Mouse (Mus musculus) hindbrain, postnatal 0 days (tissue): ENCODE data around the gene Noxo1. TPM values are rescaled to one million over a fixed set of nuclear protein-coding genes. Genes with fewer than 3 reads are reported as not detected.
"Not testable (repeated sequence)": the region's sequence is repeated elsewhere in the genome, so short reads cannot be mapped to it uniquely, and the experiment has no call there.

Source experiments
- ATAC-seq: fragments of 200-750 bp; cut with Nextera tagmentation; 2 replicates; pipeline ENCODE4 v1.8.0; 2017; ENCODE audit warnings: mild to moderate bottlenecking, moderate TSS enrichment, moderate library complexity
- DNase-seq: peaks from one replicate; pipeline ENCODE4 v3.0.0-alpha.2; 2015; ENCODE audit warnings: low spot score
- H3K27ac ChIP-seq: fragments of 300-500 bp; sonication (generic); 2 replicates; pipeline ENCODE4 v1.5.1; 2014; ENCODE audit warnings: mild to moderate bottlenecking
- H3K27me3 ChIP-seq: fragments of 300-500 bp; sonication (generic); 2 replicates; pipeline ENCODE4 v1.6.1; 2014; ENCODE audit warnings: low read length, mixed read lengths; ENCODE audit not compliant: insufficient read depth
- H3K36me3 ChIP-seq: fragments of 300-500 bp; sonication (generic); 2 replicates; pipeline ENCODE4 v1.6.1; 2014; ENCODE audit warnings: low read length, mixed read lengths; ENCODE audit not compliant: insufficient read depth
- H3K4me1 ChIP-seq: fragments of 300-500 bp; sonication (generic); 2 replicates; pipeline ENCODE4 v1.6.1; 2014; ENCODE audit warnings: antibody characterized with exemption, low read length, mixed read lengths; ENCODE audit not compliant: insufficient read depth
- H3K4me2 ChIP-seq: fragments of 300-500 bp; sonication (generic); 2 replicates; pipeline ENCODE4 v1.6.1; 2014; ENCODE audit warnings: low read depth, mild to moderate bottlenecking, low read length, moderate library complexity, mixed read lengths
- H3K4me3 ChIP-seq: fragments of 300-500 bp; sonication (generic); 2 replicates; pipeline ENCODE4 v1.5.1; 2014; ENCODE audit warnings: low read length
- H3K9ac ChIP-seq: fragments of 300-500 bp; sonication (generic); replicated peaks from 2 replicates; pipeline ENCODE4 v1.6.1; 2014; ENCODE audit warnings: mild to moderate bottlenecking, low read length, moderate library complexity, mixed read lengths
- H3K9me3 ChIP-seq: fragments of 300-500 bp; sonication (generic); 2 replicates; pipeline ENCODE4 v1.6.1; 2016; ENCODE audit warnings: low read length, mixed read lengths
- CTCF ChIP-seq: IDR thresholded peaks from 2 replicates; pipeline ENCODE4 v1.5.1; 2016; ENCODE audit warnings: antibody characterized with exemption, control low read depth, low read depth
- WGBS: fragments of 180-500 bp; shearing (Covaris S2); extraction: QIAGEN DNeasy Blood & Tissue Kit; methylation state at CpG from one replicate; pipeline ENCODE4 v1.1.7; 2014; 5-methylcytosine and 5-hydroxymethylcytosine counted together
- polyA plus RNA-seq: library from polyadenylated mRNA; unstranded; fragments of >200 nt; fragmentation: Nextera tagmentation; extraction: Ambion mirVana; gene quantifications from 2 replicates; pipeline ENCODE4 v1.2.1, GENCODE M21; 2015
- total RNA-seq: library from RNA; depleted of rRNA; stranded (reverse); fragments of >200 nt; gene quantifications from 2 replicates; pipeline ENCODE4 v1.2.3, GENCODE M21; 2014

The Noxo1 gene
- total and polyA plus RNA-seq, 2 experiments from 2014 or later: 1.4 to 6.1 TPM

- not testable (repeated sequence) for H3K9ac ChIP-seq, H3K4me1 ChIP-seq, H3K27ac ChIP-seq, ATAC-seq, H3K9me3 ChIP-seq, H3K27me3 ChIP-seq, DNase-seq
- Histone ChIP-seq H3K36me3 (peaks cover 12% of the 10 kb centered on the region), H3K4me3 (peak overlapping the region; percentile 61), H3K4me2 (peak overlapping the region; percentile 59)
- peak; percentile 27; the same call in 1 of the 2 replicates for TF ChIP-seq CTCF
- 69% methylated on average over 5 of the region's 5 CpGs for WGBS
Measured at GRCm38 (mm10) chr17:24718938-24719337, 22.9 kb downstream of the Noxo1 start.

GRCm38 (mm10) chr17:24719494-24720222, 23.6 kb downstream of the Noxo1 start:
- no peaks in the 10 kb centered on the region for H3K9me3 ChIP-seq
- WGBS: under 1% methylated on average over 61 of the region's 61 CpGs
- peak overlapping the region; percentile 63 for H3K4me2 ChIP-seq
- no peaks in the 10 kb centered on the region for H3K27me3 ChIP-seq
- ATAC-seq (peak; percentile 97), DNase-seq (peak; percentile 99)
- peak overlapping the region; percentile 85 for H3K9ac ChIP-seq
- H3K36me3 ChIP-seq: peaks cover 12% of the 10 kb centered on the region
- H3K27ac ChIP-seq: peak overlapping the region; percentile 82
- H3K4me1 ChIP-seq: peaks cover 7% of the 10 kb centered on the region; the same call in 1 of the 2 replicates
- H3K4me3 ChIP-seq: peak overlapping the region; percentile 61
- TF ChIP-seq CTCF: no peak

- ATAC-seq, H3K27me3 ChIP-seq, H3K4me1 ChIP-seq, H3K9me3 ChIP-seq: not testable (repeated sequence)
- H3K36me3 ChIP-seq: peaks cover 12% of the 10 kb centered on the region
- peak overlapping the region; percentile 82; the same call in 1 of the 2 replicates for H3K27ac ChIP-seq
- DNase-seq: peak; percentile 5
- peak overlapping the region; percentile 63 for H3K4me2 ChIP-seq
- WGBS: 2% methylated on average over 10 of the region's 11 CpGs
- H3K4me3 ChIP-seq: peak overlapping the region; percentile 61
- peak overlapping the region; percentile 85 for H3K9ac ChIP-seq
Measured at GRCm38 (mm10) chr17:24720616-24721015, 24.6 kb downstream of the Noxo1 start.

GRCm38 (mm10) chr17:24721383-24721955, 25.4 kb downstream of the Noxo1 start:
- Histone ChIP-seq H3K4me3 (peak overlapping the region; percentile 61; the same call in 1 of the 2 replicates), H3K4me2 (peak overlapping the region; percentile 63), H3K9ac (peak overlapping the region; percentile 85; the same call in 1 of the 2 replicates), H3K36me3 (peaks cover 12% of the 10 kb centered on the region)
- H3K27ac ChIP-seq, ATAC-seq, DNase-seq, H3K4me1 ChIP-seq, H3K9me3 ChIP-seq, H3K27me3 ChIP-seq: not testable (repeated sequence)
- WGBS: 73% methylated on average over 7 of the region's 7 CpGs

GRCm38 (mm10) chr17:24722220-24722924, 26.3 kb downstream of the Noxo1 start:
- peaks cover 12% of the 10 kb centered on the region for H3K36me3 ChIP-seq
- TF ChIP-seq CTCF: no peak
- no peaks in the 10 kb centered on the region for H3K9me3 ChIP-seq
- H3K27me3 ChIP-seq: no peaks in the 10 kb centered on the region
- H3K4me2 ChIP-seq: no peak overlapping the region; the same call in 1 of the 2 replicates
- 39% methylated on average over 13 of the region's 13 CpGs for WGBS
- H3K9ac ChIP-seq: no peak overlapping the region
- ATAC-seq (no peak), DNase-seq (no peak)
- peaks cover 7% of the 10 kb centered on the region; the same call in 1 of the 2 replicates for H3K4me1 ChIP-seq
- no peak overlapping the region for H3K27ac ChIP-seq
- 0 out of 2 replicates have a peak overlapping the region, but pooled peaks have one; percentile 3 for H3K4me3 ChIP-seq

GRCm38 (mm10) chr17:24723122-24723880, 27.3 kb downstream of the Noxo1 start:
- Histone ChIP-seq H3K9ac (peak overlapping the region; percentile 83), H3K27ac (peak overlapping the region; percentile 86)
- no peak for ATAC-seq

More at GRCm38 (mm10) chr17:24723122-24723880, 27.3 kb downstream of the Noxo1 start:
- Histone ChIP-seq H3K27me3 (no peaks in the 10 kb centered on the region), H3K4me3 (peak overlapping the region; percentile 82), H3K9me3 (no peaks in the 10 kb centered on the region), H3K4me2 (peak overlapping the region; percentile 83), H3K36me3 (peaks cover 12% of the 10 kb centered on the region), H3K4me1 (peaks cover 7% of the 10 kb centered on the region; the same call in 1 of the 2 replicates)
- TF ChIP-seq CTCF: no peak
- no peak for DNase-seq
- 4% methylated on average over 12 of the region's 12 CpGs for WGBS
